Mouse (Mus musculus) hindbrain, postnatal 0 days (tissue): Measurements from ENCODE around the gene Ppp2r2c. TPM values are rescaled to one million over a fixed set of nuclear protein-coding genes. Genes with fewer than 3 reads are reported as not detected.

Experiments
- ATAC-seq: fragments of 200-750 bp; cut with Nextera tagmentation; 2 replicates; pipeline ENCODE4 v1.8.0; 2017; ENCODE audit warnings: mild to moderate bottlenecking, moderate TSS enrichment, moderate library complexity
- DNase-seq: peaks from one replicate; pipeline ENCODE4 v3.0.0-alpha.2; 2015; ENCODE audit warnings: low spot score
- H3K27ac ChIP-seq: fragments of 300-500 bp; sonication (generic); 2 replicates; pipeline ENCODE4 v1.5.1; 2014; ENCODE audit warnings: mild to moderate bottlenecking
- H3K27me3 ChIP-seq: fragments of 300-500 bp; sonication (generic); 2 replicates; pipeline ENCODE4 v1.6.1; 2014; ENCODE audit warnings: low read length, mixed read lengths; ENCODE audit not compliant: insufficient read depth
- H3K36me3 ChIP-seq: fragments of 300-500 bp; sonication (generic); 2 replicates; pipeline ENCODE4 v1.6.1; 2014; ENCODE audit warnings: low read length, mixed read lengths; ENCODE audit not compliant: insufficient read depth
- H3K4me1 ChIP-seq: fragments of 300-500 bp; sonication (generic); 2 replicates; pipeline ENCODE4 v1.6.1; 2014; ENCODE audit warnings: antibody characterized with exemption, low read length, mixed read lengths; ENCODE audit not compliant: insufficient read depth
- H3K4me2 ChIP-seq: fragments of 300-500 bp; sonication (generic); 2 replicates; pipeline ENCODE4 v1.6.1; 2014; ENCODE audit warnings: low read depth, mild to moderate bottlenecking, low read length, moderate library complexity, mixed read lengths
- H3K4me3 ChIP-seq: fragments of 300-500 bp; sonication (generic); 2 replicates; pipeline ENCODE4 v1.5.1; 2014; ENCODE audit warnings: low read length
- H3K9ac ChIP-seq: fragments of 300-500 bp; sonication (generic); replicated peaks from 2 replicates; pipeline ENCODE4 v1.6.1; 2014; ENCODE audit warnings: mild to moderate bottlenecking, low read length, moderate library complexity, mixed read lengths
- H3K9me3 ChIP-seq: fragments of 300-500 bp; sonication (generic); 2 replicates; pipeline ENCODE4 v1.6.1; 2016; ENCODE audit warnings: low read length, mixed read lengths
- CTCF ChIP-seq: IDR thresholded peaks from 2 replicates; pipeline ENCODE4 v1.5.1; 2016; ENCODE audit warnings: antibody characterized with exemption, control low read depth, low read depth
- WGBS: fragments of 180-500 bp; shearing (Covaris S2); extraction: QIAGEN DNeasy Blood & Tissue Kit; methylation state at CpG from one replicate; pipeline ENCODE4 v1.1.7; 2014; 5-methylcytosine and 5-hydroxymethylcytosine counted together
- polyA plus RNA-seq: library from polyadenylated mRNA; unstranded; fragments of >200 nt; fragmentation: Nextera tagmentation; extraction: Ambion mirVana; gene quantifications from 2 replicates; pipeline ENCODE4 v1.2.1, GENCODE M21; 2015
- total RNA-seq: library from RNA; depleted of rRNA; stranded (reverse); fragments of >200 nt; gene quantifications from 2 replicates; pipeline ENCODE4 v1.2.3, GENCODE M21; 2014

Gene Ppp2r2c
- total and polyA plus RNA-seq, 2 experiments from 2014 or later, result 103 to 263 TPM

- no peaks in the 10 kb centered on the region for H3K36me3 ChIP-seq
- H3K9ac ChIP-seq, result no peak overlapping the region
- no peak for TF ChIP-seq CTCF
- H3K9me3 ChIP-seq, result no peaks in the 10 kb centered on the region
- peak; percentile 50 for DNase-seq
- no peaks in the 10 kb centered on the region for H3K4me1 ChIP-seq
- ATAC-seq, result peak; percentile 28; the same call in 1 of the 2 replicates
- no peak overlapping the region for H3K27ac ChIP-seq
- H3K4me2 ChIP-seq, result no peak overlapping the region
- H3K27me3 ChIP-seq, result no peaks in the 10 kb centered on the region
- 29% methylated on average over 4 of the region's 4 CpGs for WGBS
- no peak overlapping the region for H3K4me3 ChIP-seq
Observed at GRCm38 (mm10) chr5:36851572-36851971, 16.7 kb upstream of the Ppp2r2c start.

GRCm38 (mm10) chr5:36855180-36855579 is 13.1 kb upstream of the Ppp2r2c start:
- Histone ChIP-seq H3K9me3 (no peaks in the 10 kb centered on the region), H3K27ac (no peak overlapping the region), H3K9ac (no peak overlapping the region), H3K4me3 (no peak overlapping the region), H3K36me3 (no peaks in the 10 kb centered on the region), H3K4me2 (no peak overlapping the region), H3K27me3 (no peaks in the 10 kb centered on the region), H3K4me1 (0 out of 2 replicates have a peak, but pooled peaks cover 2% of the 10 kb centered on the region)
- no peak for TF ChIP-seq CTCF
- WGBS, result 55% methylated on average over 3 of the region's 3 CpGs
- no peak for ATAC-seq
- no peak for DNase-seq

- Histone ChIP-seq H3K36me3 (no peaks in the 10 kb centered on the region), H3K4me2 (no peak overlapping the region), H3K9me3 (no peaks in the 10 kb centered on the region), H3K27me3 (no peaks in the 10 kb centered on the region), H3K27ac (no peak overlapping the region), H3K4me3 (no peak overlapping the region), H3K4me1 (0 out of 2 replicates have a peak, but pooled peaks cover 2% of the 10 kb centered on the region), H3K9ac (no peak overlapping the region)
- ATAC-seq (no peak), DNase-seq (no peak)
- 92% methylated on average over 7 of the region's 7 CpGs for WGBS
- no peak for TF ChIP-seq CTCF
Observed at GRCm38 (mm10) chr5:36856529-36856928, 11.8 kb upstream of the Ppp2r2c start.

- H3K4me1 ChIP-seq, result 0 out of 2 replicates have a peak, but pooled peaks cover 2% of the 10 kb centered on the region
- H3K27me3 ChIP-seq, result no peaks in the 10 kb centered on the region
- H3K36me3 ChIP-seq, result no peaks in the 10 kb centered on the region
- no peak for TF ChIP-seq CTCF
- DNase-seq, result peak; percentile 5
- no peak overlapping the region for H3K4me2 ChIP-seq
- H3K9ac ChIP-seq, result no peak overlapping the region
- no peaks in the 10 kb centered on the region for H3K9me3 ChIP-seq
- no peak overlapping the region for H3K4me3 ChIP-seq
- 53% methylated on average over 5 of the region's 5 CpGs for WGBS
- no peak overlapping the region for H3K27ac ChIP-seq
- ATAC-seq, result no peak
Observed at GRCm38 (mm10) chr5:36857546-36857945, 10.8 kb upstream of the Ppp2r2c start.

- Histone ChIP-seq H3K4me1 (0 out of 2 replicates have a peak, but pooled peaks cover 2% of the 10 kb centered on the region), H3K36me3 (no peaks in the 10 kb centered on the region), H3K9ac (no peak overlapping the region), H3K9me3 (no peaks in the 10 kb centered on the region), H3K27ac (no peak overlapping the region), H3K4me3 (no peak overlapping the region), H3K4me2 (no peak overlapping the region), H3K27me3 (no peaks in the 10 kb centered on the region)
- peak; percentile 67 for TF ChIP-seq CTCF
- ATAC-seq, result no peak
- DNase-seq, result no peak
- WGBS, result 96% methylated on average over 2 of the region's 2 CpGs
Observed at GRCm38 (mm10) chr5:36861084-36861483, 7.2 kb upstream of the Ppp2r2c start.

GRCm38 (mm10) chr5:36866701-36867250 is 1.5 kb upstream of the Ppp2r2c start:
- no peak for TF ChIP-seq CTCF
- H3K27me3 ChIP-seq, result peaks cover 7% of the 10 kb centered on the region; the same call in 1 of the 2 replicates
- H3K4me2 ChIP-seq, result peak overlapping the region; percentile 64
- 64% methylated on average over 7 of the region's 7 CpGs for WGBS
- H3K4me3 ChIP-seq, result peak overlapping the region; percentile 71
- DNase-seq, result no peak
- H3K9ac ChIP-seq, result peak overlapping the region; percentile 89; the same call in 1 of the 2 replicates
- no peaks in the 10 kb centered on the region for H3K4me1 ChIP-seq
- no peaks in the 10 kb centered on the region for H3K36me3 ChIP-seq
- H3K9me3 ChIP-seq, result no peaks in the 10 kb centered on the region
- H3K27ac ChIP-seq, result peak overlapping the region; percentile 93; the same call in 1 of the 2 replicates
- no peak for ATAC-seq

GRCm38 (mm10) chr5:36867561-36867960 is 752 bp upstream of the Ppp2r2c start:
- no peaks in the 10 kb centered on the region for H3K36me3 ChIP-seq
- DNase-seq, result no peak
- H3K27me3 ChIP-seq, result peaks cover 7% of the 10 kb centered on the region; the same call in 1 of the 2 replicates
- TF ChIP-seq CTCF, result no peak
- H3K9ac ChIP-seq, result peak overlapping the region; percentile 89
- peak overlapping the region; percentile 64 for H3K4me2 ChIP-seq
- WGBS, result 10% methylated on average over 6 of the region's 6 CpGs
- H3K9me3 ChIP-seq, result no peaks in the 10 kb centered on the region
- H3K4me3 ChIP-seq, result peak overlapping the region; percentile 71
- H3K4me1 ChIP-seq, result no peaks in the 10 kb centered on the region
- ATAC-seq, result no peak
- peak overlapping the region; percentile 93; the same call in 1 of the 2 replicates for H3K27ac ChIP-seq
